Mouse (Mus musculus) midbrain, embryonic 14.5 days (tissue): ENCODE results near the gene Wipf1. TPM values are rescaled to one million over a fixed set of nuclear protein-coding genes. Genes with fewer than 3 reads are reported as not detected.
"Not testable (repeated sequence)": the region's sequence is repeated elsewhere in the genome, so short reads cannot be mapped to it uniquely, and the experiment has no call there.

Source experiments
- ATAC-seq: fragments of 200-750 bp; cut with Nextera tagmentation; 2 replicates; pipeline ENCODE4 v1.8.0; 2017; ENCODE audit warnings: moderate number of reproducible peaks, moderate library complexity; ENCODE audit not compliant: low FRiP score, low TSS enrichment
- DNase-seq: peaks from one replicate; pipeline ENCODE4 v3.0.0-alpha.2; 2015
- H3K27ac ChIP-seq: fragments of 300-500 bp; sonication (generic); replicated peaks from 2 replicates; pipeline ENCODE4 v1.5.1; 2014; ENCODE audit warnings: mild to moderate bottlenecking, low read depth, low read length, moderate library complexity
- H3K27me3 ChIP-seq: fragments of 300-500 bp; sonication (generic); 2 replicates; pipeline ENCODE4 v1.6.1; 2014; ENCODE audit warnings: low read length, control low read depth, mixed read lengths; ENCODE audit not compliant: control insufficient read depth, insufficient read depth
- H3K36me3 ChIP-seq: fragments of 300-500 bp; sonication (generic); 2 replicates; pipeline ENCODE4 v1.6.1; 2014; ENCODE audit warnings: low read length, control low read depth; ENCODE audit not compliant: control insufficient read depth, insufficient read depth
- H3K4me1 ChIP-seq: fragments of 300-500 bp; sonication (generic); 2 replicates; pipeline ENCODE4 v1.6.1; 2014; ENCODE audit warnings: mild to moderate bottlenecking, antibody characterized with exemption, low read length, control low read depth; ENCODE audit not compliant: control insufficient read depth, insufficient read depth
- H3K4me2 ChIP-seq: fragments of 300-500 bp; sonication (generic); 2 replicates; pipeline ENCODE4 v1.6.1; 2014; ENCODE audit warnings: mild to moderate bottlenecking, low read length, moderate library complexity
- H3K4me3 ChIP-seq: fragments of 300-500 bp; sonication (generic); replicated peaks from 2 replicates; pipeline ENCODE4 v1.5.1; 2014; ENCODE audit warnings: low read depth, low read length
- H3K9ac ChIP-seq: fragments of 300-500 bp; sonication (generic); replicated peaks from 2 replicates; pipeline ENCODE4 v1.6.1; 2014; ENCODE audit warnings: mild to moderate bottlenecking, low read length, moderate library complexity
- H3K9me3 ChIP-seq: fragments of 300-500 bp; sonication (generic); 2 replicates; pipeline ENCODE4 v1.6.1; 2016; ENCODE audit warnings: low read length, control low read depth, mixed read lengths; ENCODE audit not compliant: control insufficient read depth
- WGBS: fragments of 180-500 bp; shearing (Covaris S2); extraction: QIAGEN DNeasy Blood & Tissue Kit; methylation state at CpG from one replicate; pipeline ENCODE4 v1.1.7; 2014; 5-methylcytosine and 5-hydroxymethylcytosine counted together
- polyA plus RNA-seq: library from polyadenylated mRNA; unstranded; fragments of >200 nt; fragmentation: Nextera tagmentation; extraction: Ambion mirVana; gene quantifications from 2 replicates; pipeline ENCODE4 v1.2.1, GENCODE M21; 2014

The Wipf1 gene
- polyA plus RNA-seq, 1 experiment from 2014 or later = 2.8 TPM

DNA sequence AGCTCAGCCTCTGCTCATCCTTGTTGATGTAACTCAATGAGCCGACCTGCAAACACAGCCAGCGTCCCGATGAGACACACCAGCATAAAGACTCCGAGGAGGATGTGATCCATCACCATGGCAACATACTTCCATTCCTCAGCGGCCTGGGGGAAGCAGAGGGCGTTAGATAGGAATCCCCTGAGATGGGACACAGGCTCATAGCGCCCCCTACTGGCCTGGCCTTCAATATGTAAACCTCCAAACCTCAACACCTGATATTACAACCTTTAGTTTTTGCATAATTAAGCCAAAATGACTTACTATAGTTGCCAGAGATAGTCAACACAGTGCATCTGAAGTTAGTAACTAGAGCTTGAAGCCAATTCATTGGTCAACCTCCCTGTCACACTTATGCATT lies 36.6 kb upstream of the Wipf1 start:
- peak; percentile 74 for DNase-seq
- H3K4me2 ChIP-seq = no peak overlapping the region
- H3K9ac ChIP-seq = no peak overlapping the region
- no peak for ATAC-seq
- peaks cover 17% of the 10 kb centered on the region; the same call in 1 of the 2 replicates for H3K4me1 ChIP-seq
- H3K36me3 ChIP-seq = no peaks in the 10 kb centered on the region
- H3K4me3 ChIP-seq = no peak overlapping the region
- WGBS = 3% methylated on average over 7 of the region's 7 CpGs
- no peaks in the 10 kb centered on the region for H3K9me3 ChIP-seq
- H3K27me3 ChIP-seq = no peaks in the 10 kb centered on the region
- H3K27ac ChIP-seq = no peak overlapping the region

DNA sequence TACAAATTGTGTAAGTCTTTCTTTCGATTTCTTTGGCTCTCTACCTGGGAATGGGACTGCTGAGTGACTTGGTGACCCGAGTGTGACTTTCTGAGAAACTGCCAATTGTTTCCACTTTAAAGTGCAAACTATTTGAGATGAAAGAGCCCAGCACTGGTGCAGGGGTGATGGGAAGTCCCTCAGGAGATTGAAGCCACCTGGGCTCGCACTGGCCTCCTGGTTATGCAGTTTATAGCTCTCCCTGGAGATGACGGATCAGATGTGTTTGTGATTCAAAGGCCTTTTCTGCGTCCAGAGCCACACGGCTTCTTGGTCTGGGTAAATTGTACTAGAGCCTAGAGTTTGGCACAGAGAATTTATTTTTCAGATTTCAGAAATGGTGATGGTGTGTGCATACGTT lies 34.2 kb upstream of the Wipf1 start:
- no peak overlapping the region for H3K27ac ChIP-seq
- no peaks in the 10 kb centered on the region for H3K27me3 ChIP-seq
- H3K4me2 ChIP-seq = no peak overlapping the region
- no peak overlapping the region for H3K4me3 ChIP-seq
- WGBS = 83% methylated on average over 7 of the region's 7 CpGs
- no peak for ATAC-seq
- no peaks in the 10 kb centered on the region for H3K36me3 ChIP-seq
- H3K4me1 ChIP-seq = peaks cover 17% of the 10 kb centered on the region; the same call in 1 of the 2 replicates
- DNase-seq = no peak
- no peaks in the 10 kb centered on the region for H3K9me3 ChIP-seq
- H3K9ac ChIP-seq = no peak overlapping the region

DNA sequence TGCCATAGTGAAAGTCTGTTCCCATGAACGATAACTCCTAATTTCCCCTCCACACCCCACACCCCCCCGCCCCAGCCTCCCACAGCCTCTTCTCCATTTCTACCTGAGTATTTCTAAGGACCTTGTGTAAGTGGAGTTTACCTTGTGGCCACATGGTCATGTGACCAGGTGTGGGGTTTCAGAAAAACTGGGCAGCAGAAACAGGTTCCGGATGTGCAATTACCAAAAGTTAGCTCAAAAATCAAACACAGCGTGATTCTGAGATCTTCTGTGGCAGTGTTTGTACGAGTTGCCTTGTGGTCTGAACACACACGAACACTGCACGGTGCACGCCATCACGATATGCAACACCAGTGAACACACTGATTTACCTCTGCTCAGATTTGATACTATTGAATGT lies 33.1 kb upstream of the Wipf1 start:
- Histone ChIP-seq H3K9ac (no peak overlapping the region), H3K27me3 (no peaks in the 10 kb centered on the region), H3K4me1 (peaks cover 17% of the 10 kb centered on the region; the same call in 1 of the 2 replicates), H3K27ac (no peak overlapping the region), H3K9me3 (no peaks in the 10 kb centered on the region), H3K36me3 (no peaks in the 10 kb centered on the region), H3K4me3 (no peak overlapping the region), H3K4me2 (no peak overlapping the region)
- DNase-seq (no peak), ATAC-seq (no peak)
- WGBS = 96% methylated on average over 9 of the region's 9 CpGs

DNA sequence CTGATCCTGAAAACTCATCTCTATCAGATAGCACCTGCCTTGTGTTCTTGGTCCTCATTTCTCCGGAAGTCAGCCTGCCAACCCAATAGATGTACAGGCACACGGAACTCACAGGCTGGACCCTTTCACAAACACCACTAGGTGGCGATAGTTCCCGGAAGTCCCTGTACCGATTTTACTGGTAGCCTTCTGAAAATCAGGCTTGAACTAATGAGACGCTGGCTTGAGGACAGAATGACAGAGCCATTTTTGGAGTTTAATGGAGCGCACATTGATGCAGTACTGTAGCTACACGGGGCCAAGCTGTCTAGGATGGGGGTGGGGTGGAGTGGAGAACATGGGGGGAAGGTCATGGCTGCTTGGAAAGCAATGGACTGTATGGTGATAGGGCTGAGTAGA lies 32.1 kb upstream of the Wipf1 start:
- no peak overlapping the region for H3K9ac ChIP-seq

DNA sequence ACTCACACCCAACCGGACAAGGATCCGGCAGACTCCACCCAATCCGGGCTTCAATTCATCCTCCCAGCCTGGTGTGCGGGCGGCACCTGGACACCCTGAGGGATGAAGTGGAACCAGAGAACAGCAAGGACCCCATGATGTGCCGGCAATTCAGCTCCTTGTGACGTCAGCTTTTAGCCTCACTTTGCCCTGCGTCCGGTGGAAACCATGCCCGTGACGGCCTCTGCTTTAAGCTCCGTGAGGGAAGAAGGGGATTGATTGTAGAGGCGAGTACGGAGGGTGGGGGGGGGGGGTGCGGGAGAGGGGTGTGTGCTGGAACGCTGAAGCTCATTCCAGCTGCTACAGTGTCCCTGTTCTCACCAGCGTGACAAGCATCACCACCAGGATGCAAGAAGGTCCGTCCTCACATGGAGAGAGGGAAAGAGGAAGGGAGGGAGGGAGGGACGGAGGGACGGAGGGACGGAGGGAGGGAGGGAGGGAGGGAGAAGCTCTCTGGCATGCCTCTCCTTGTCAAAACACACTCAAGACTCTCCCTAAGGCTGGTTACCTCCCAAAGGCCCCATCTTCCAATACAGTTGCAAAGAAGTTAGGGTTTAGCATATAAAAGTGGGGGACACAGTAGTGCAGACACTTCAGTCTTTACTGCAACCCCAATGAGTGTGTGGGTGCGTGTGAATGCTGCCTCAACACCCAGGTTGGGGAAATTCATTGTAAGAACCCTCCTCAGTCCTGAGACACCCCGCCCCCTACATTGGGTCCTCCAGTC lies 31.5 kb upstream of the Wipf1 start:
- Histone ChIP-seq H3K27ac (no peak overlapping the region), H3K4me2 (peak overlapping the region; percentile 61)
- WGBS = under 1% methylated on average over 21 of the region's 23 CpGs

More for the DNA sequence above, 32.1 kb upstream of the Wipf1 start:
- peak; percentile 88 for DNase-seq
- Histone ChIP-seq H3K4me3 (peak overlapping the region; percentile 36), H3K4me1 (peaks cover 17% of the 10 kb centered on the region; the same call in 1 of the 2 replicates), H3K9me3 (no peaks in the 10 kb centered on the region), H3K27me3 (no peaks in the 10 kb centered on the region), H3K27ac (no peak overlapping the region), H3K4me2 (peak overlapping the region; percentile 61), H3K36me3 (no peaks in the 10 kb centered on the region)
- 3% methylated on average over 8 of the region's 8 CpGs for WGBS
- peak; percentile 40; the same call in 1 of the 2 replicates for ATAC-seq

DNA sequence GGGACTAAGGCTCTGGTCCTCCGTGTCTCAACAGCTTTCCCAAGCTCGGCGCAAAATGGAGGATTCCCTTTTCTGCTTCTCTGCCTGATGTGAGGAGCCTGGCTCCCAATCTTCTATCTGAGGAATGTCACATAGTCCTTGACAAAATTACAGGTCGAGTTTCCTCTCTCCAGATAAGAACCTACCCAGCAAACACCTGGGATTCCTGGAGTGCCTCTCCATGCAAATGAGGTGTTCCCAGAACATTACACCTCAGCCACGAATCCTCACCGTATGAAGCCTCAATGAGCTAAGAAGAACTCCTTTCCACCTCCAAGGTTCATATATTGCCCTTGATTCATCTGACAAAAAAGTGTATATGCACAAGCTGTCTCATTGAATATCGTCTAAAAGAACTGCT lies 30.9 kb upstream of the Wipf1 start:
- DNase-seq (no peak), ATAC-seq (no peak)
- H3K9me3 ChIP-seq = no peaks in the 10 kb centered on the region
- H3K4me3 ChIP-seq = peak overlapping the region; percentile 36
- 0 out of 2 replicates have a peak, but pooled peaks cover 9% of the 10 kb centered on the region for H3K4me1 ChIP-seq
- H3K27me3 ChIP-seq = no peaks in the 10 kb centered on the region
- H3K9ac ChIP-seq = no peak overlapping the region; the same call in 1 of the 2 replicates
- WGBS = 46% methylated on average over 7 of the region's 7 CpGs
- no peak overlapping the region for H3K27ac ChIP-seq
- H3K4me2 ChIP-seq = peak overlapping the region; percentile 61
- H3K36me3 ChIP-seq = no peaks in the 10 kb centered on the region

More for the DNA sequence above, 31.5 kb upstream of the Wipf1 start:
- peak overlapping the region; percentile 50 for H3K9ac ChIP-seq
- H3K9me3 ChIP-seq = no peaks in the 10 kb centered on the region
- H3K36me3 ChIP-seq = no peaks in the 10 kb centered on the region
- peak overlapping the region; percentile 36 for H3K4me3 ChIP-seq
- peaks cover 12% of the 10 kb centered on the region; the same call in 1 of the 2 replicates for H3K4me1 ChIP-seq
- H3K27me3 ChIP-seq = no peaks in the 10 kb centered on the region
- DNase-seq (peak; percentile 58), ATAC-seq (peak; percentile 43; the same call in 1 of the 2 replicates)

DNA sequence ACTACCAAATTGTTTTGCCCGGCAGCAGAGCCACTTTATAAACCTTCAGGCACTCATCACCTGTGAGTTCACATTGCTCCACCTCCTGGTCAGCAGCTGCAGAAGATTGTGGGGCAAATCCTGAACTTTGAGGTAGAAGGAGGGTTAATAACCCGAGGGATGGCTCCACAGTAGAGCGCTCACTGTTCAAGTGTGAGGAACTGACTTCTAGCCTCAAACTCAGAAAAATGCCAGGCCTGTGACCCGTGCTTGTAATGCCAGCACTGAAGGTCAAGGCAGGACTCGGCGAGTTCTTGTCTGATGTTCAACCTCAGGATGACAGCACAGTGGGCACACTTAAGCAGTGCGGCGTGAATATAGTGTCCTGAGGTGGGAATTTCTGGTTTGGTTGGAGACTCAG lies 28.4 kb upstream of the Wipf1 start:
- ATAC-seq = no peak
- Histone ChIP-seq H3K9me3 (no peaks in the 10 kb centered on the region), H3K27ac (no peak overlapping the region), H3K4me3 (no peak overlapping the region), H3K36me3 (no peaks in the 10 kb centered on the region), H3K4me1 (0 out of 2 replicates have a peak, but pooled peaks cover 9% of the 10 kb centered on the region), H3K9ac (no peak overlapping the region), H3K4me2 (no peak overlapping the region), H3K27me3 (no peaks in the 10 kb centered on the region)
- no peak for DNase-seq
- 85% methylated on average over 8 of the region's 8 CpGs for WGBS

DNA sequence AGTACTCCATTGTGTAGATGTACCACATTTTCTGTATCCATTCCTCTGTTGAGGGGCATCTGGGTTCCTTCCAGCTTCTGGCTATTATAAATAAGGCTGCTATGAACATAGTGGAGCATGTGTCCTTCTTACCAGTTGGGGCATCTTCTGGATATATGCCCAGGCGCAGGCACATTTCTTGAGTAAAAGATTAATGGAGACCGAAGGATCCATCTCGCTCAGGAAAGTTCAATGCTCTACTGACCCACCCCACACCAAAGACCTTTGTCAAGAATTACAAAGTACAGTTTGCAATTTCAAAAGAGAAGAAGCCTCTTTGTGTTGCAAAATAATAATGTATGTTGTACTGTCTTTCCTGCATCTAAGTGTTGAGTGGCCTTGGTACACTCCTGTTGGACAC lies 27.5 kb upstream of the Wipf1 start:
- 92% methylated on average over 3 of the region's 3 CpGs for WGBS
- not testable (repeated sequence) for H3K4me2 ChIP-seq, H3K4me3 ChIP-seq, H3K27ac ChIP-seq, DNase-seq, H3K9ac ChIP-seq, H3K36me3 ChIP-seq, ATAC-seq, H3K27me3 ChIP-seq, H3K4me1 ChIP-seq, H3K9me3 ChIP-seq

DNA sequence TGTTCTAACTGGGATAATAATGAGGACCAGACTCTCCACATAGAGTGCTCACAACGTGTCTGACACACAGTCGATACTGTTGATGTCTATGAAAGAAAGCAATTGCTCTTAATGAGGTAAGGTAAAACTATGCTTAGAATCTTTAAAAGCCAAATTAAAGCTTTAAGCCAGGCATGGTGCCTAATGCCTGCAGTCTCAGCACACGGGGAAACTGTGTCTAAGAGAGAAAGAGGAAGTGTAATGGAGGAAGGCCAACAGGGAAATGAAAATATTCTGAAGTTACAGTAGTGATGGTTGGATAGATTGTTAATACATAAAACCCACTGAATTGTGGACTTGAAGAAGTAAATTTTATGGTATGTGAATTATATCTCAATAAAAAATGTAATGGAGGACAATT lies 24.9 kb upstream of the Wipf1 start:
- Histone ChIP-seq H3K27ac (no peak overlapping the region), H3K4me2 (no peak overlapping the region), H3K36me3 (no peaks in the 10 kb centered on the region), H3K4me3 (no peak overlapping the region), H3K27me3 (no peaks in the 10 kb centered on the region), H3K4me1 (no peaks in the 10 kb centered on the region), H3K9me3 (no peaks in the 10 kb centered on the region), H3K9ac (no peak overlapping the region)
- DNase-seq (no peak), ATAC-seq (no peak)
- 84% methylated on average over 3 of the region's 3 CpGs for WGBS
